Mouse (Mus musculus) erythroblast, embryonic 14.5 days (primary cell): Measurements from ENCODE around the gene Nedd8. TPM values are rescaled to one million over a fixed set of nuclear protein-coding genes. Genes with fewer than 3 reads are reported as not detected.

Source experiments
- H3K27me3 ChIP-seq: 2 replicates; pipeline ENCODE4 v1.6.1; 2012; ENCODE audit warnings: inconsistent platforms; ENCODE audit not compliant: control insufficient read depth
- H3K36me3 ChIP-seq: 2 replicates; pipeline ENCODE4 v1.6.1; 2012; ENCODE audit warnings: mild to moderate bottlenecking, inconsistent platforms; ENCODE audit not compliant: control insufficient read depth
- H3K4me1 ChIP-seq: 2 replicates; pipeline ENCODE4 v1.6.1; 2012; ENCODE audit warnings: inconsistent platforms; ENCODE audit not compliant: control insufficient read depth
- H3K4me3 ChIP-seq: replicated peaks from 2 replicates; pipeline ENCODE3; 2012; ENCODE audit warnings: moderate library complexity, mild to moderate bottlenecking, inconsistent platforms
- H3K9me3 ChIP-seq: 2 replicates; pipeline ENCODE4 v1.6.1; 2012; ENCODE audit warnings: low read length, inconsistent platforms, mixed read lengths; ENCODE audit not compliant: control insufficient read depth
- GATA1 ChIP-seq: IDR thresholded peaks from 2 replicates; pipeline ENCODE4 v1.6.1; 2012; ENCODE audit warnings: low read length, inconsistent platforms, mixed read lengths
- TAL1 ChIP-seq: IDR thresholded peaks from 3 replicates; pipeline ENCODE4 v1.6.1; 2012; ENCODE audit warnings: low read length, inconsistent platforms, mixed read lengths
- polyA plus RNA-seq: library from polyadenylated mRNA; stranded (reverse); fragments of >175 nt; gene quantifications from 2 replicates; pipeline ENCODE4 v1.2.3, GENCODE M21; 2012

Gene Nedd8
- polyA plus RNA-seq, 1 experiment = 9.0 TPM

DNA sequence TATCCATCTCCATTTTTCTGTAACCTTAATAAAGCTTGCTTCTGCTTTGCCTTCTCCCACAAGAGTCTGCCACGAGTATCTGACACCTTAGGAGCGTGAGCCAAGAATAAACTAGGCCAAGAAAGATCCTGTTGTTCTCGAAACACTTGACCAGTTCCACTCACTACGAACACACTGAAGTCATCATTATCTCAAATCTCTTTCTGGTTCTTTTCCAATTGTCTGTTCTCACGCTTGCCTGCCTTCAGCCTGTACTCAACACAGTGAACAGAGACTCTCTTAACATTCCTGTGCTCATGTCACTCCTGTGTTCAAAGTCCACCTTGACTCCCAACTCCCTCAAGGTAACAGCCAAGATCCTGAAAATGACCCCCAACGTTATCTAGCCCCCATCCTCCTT lies 58.6 kb downstream of the Nedd8 start:
- H3K4me1 ChIP-seq = peaks cover 53% of the 10 kb centered on the region
- H3K27me3 ChIP-seq = no peaks in the 10 kb centered on the region
- TF ChIP-seq GATA1 (no peak), TAL1 (no peak)
- H3K4me3 ChIP-seq = no peak overlapping the region
- H3K9me3 ChIP-seq = no peaks in the 10 kb centered on the region
- peaks cover 26% of the 10 kb centered on the region for H3K36me3 ChIP-seq

Other genes starting within 250 kb of the Nedd8 start
- 9.0 and 11.6 TPM in 2 replicates for gene Dhrs4, start 193.4 kb downstream of the Nedd8 start, polyA plus RNA-seq
- gene Carmil3, start 181.5 kb downstream of the Nedd8 start, polyA plus RNA-seq = 0.03 TPM in 1 of 2 replicates, not detected in the other
- gene Cpne6, start 161.7 kb downstream of the Nedd8 start, polyA plus RNA-seq = not detected in 2 replicates
- gene Nrl, start 147.1 kb downstream of the Nedd8 start, polyA plus RNA-seq = 0.01 TPM in 1 of 2 replicates, not detected in the other
- gene Pck2, start 131.9 kb downstream of the Nedd8 start, polyA plus RNA-seq = 6.1 and 9.3 TPM in 2 replicates
- 3.5 and 4.3 TPM in 2 replicates for gene Dcaf11, start 112.1 kb downstream of the Nedd8 start, polyA plus RNA-seq
- gene A730061H03Rik, start 111.7 kb downstream of the Nedd8 start, polyA plus RNA-seq = not detected in 2 replicates
- gene Fitm1, start 96.5 kb downstream of the Nedd8 start, polyA plus RNA-seq = not detected in 2 replicates
- 3.2 and 4.3 TPM in 2 replicates for gene Psme1, start 94.0 kb downstream of the Nedd8 start, polyA plus RNA-seq
- gene Emc9, start 86.8 kb downstream of the Nedd8 start, polyA plus RNA-seq = 3.5 and 3.8 TPM in 2 replicates
- gene Psme2, start 81.0 kb downstream of the Nedd8 start, polyA plus RNA-seq = 4.4 and 7.0 TPM in 2 replicates
- 0.86 and 1.1 TPM in 2 replicates for gene Rnf31, start 80.4 kb downstream of the Nedd8 start, polyA plus RNA-seq
- gene Irf9, start 68.6 kb downstream of the Nedd8 start, polyA plus RNA-seq = 3.3 and 4.8 TPM in 2 replicates
- gene Rec8, start 54.1 kb downstream of the Nedd8 start, polyA plus RNA-seq = 0.14 and 0.15 TPM in 2 replicates
- 2.2 and 2.9 TPM in 2 replicates for gene Ipo4, start 36.2 kb downstream of the Nedd8 start, polyA plus RNA-seq
- gene Gm49378, start 34.2 kb downstream of the Nedd8 start, polyA plus RNA-seq = 0.01 and 0.44 TPM in 2 replicates
- gene Tm9sf1, start 28.3 kb downstream of the Nedd8 start, polyA plus RNA-seq = 1.1 and 1.7 TPM in 2 replicates
- gene Tssk4, start 21.9 kb downstream of the Nedd8 start, polyA plus RNA-seq = 0.05 TPM in 1 of 2 replicates, not detected in the other
- gene Mdp1, start 11.6 kb downstream of the Nedd8 start, polyA plus RNA-seq = 1.0 and 1.4 TPM in 2 replicates
- gene Gmpr2, start 183 bp downstream of the Nedd8 start, polyA plus RNA-seq = 1.9 and 2.5 TPM in 2 replicates
- gene Tinf2, start 9.7 kb upstream of the Nedd8 start, polyA plus RNA-seq = 3.6 and 4.0 TPM in 2 replicates
- 0.03 and 0.05 TPM in 2 replicates for gene Tgm1, start 41.8 kb upstream of the Nedd8 start, polyA plus RNA-seq
- gene Rabggta, start 50.1 kb upstream of the Nedd8 start, polyA plus RNA-seq = 0.28 and 0.46 TPM in 2 replicates
- 0.64 TPM in 1 of 2 replicates, not detected in the other for gene Dhrs1, start 73.6 kb upstream of the Nedd8 start, polyA plus RNA-seq
- 1.1 and 1.5 TPM in 2 replicates for gene Nop9, start 73.6 kb upstream of the Nedd8 start, polyA plus RNA-seq
- 0.08 and 0.22 TPM in 2 replicates for gene Cideb, start 86.3 kb upstream of the Nedd8 start, polyA plus RNA-seq
- gene Ltb4r2, start 89.3 kb upstream of the Nedd8 start, polyA plus RNA-seq = not detected in 2 replicates
- 0.08 and 0.13 TPM in 2 replicates for gene Ltb4r1, start 93.8 kb upstream of the Nedd8 start, polyA plus RNA-seq
- 0.02 TPM in 1 of 2 replicates, not detected in the other for gene Adcy4, start 112.0 kb upstream of the Nedd8 start, polyA plus RNA-seq
- 0.47 and 0.58 TPM in 2 replicates for gene Ripk3, start 116.7 kb upstream of the Nedd8 start, polyA plus RNA-seq
- gene Nfatc4, start 151.0 kb upstream of the Nedd8 start, polyA plus RNA-seq = not detected in 2 replicates
- 0.01 and 0.02 TPM in 2 replicates for gene Nynrin, start 181.9 kb upstream of the Nedd8 start, polyA plus RNA-seq
- 0.01 TPM in 1 of 2 replicates, not detected in the other for gene Cbln3, start 212.3 kb upstream of the Nedd8 start, polyA plus RNA-seq
- gene Khnyn, start 212.8 kb upstream of the Nedd8 start, polyA plus RNA-seq = 1.3 and 1.9 TPM in 2 replicates
- 0.18 and 0.20 TPM in 2 replicates for gene Sdr39u1, start 228.2 kb upstream of the Nedd8 start, polyA plus RNA-seq